Mouse (Mus musculus): Measurements from ENCODE around the gene Gal3st2b.
"Not testable (repeated sequence)": the region's sequence is repeated elsewhere in the genome, so short reads cannot be mapped to it uniquely, and the experiment has no call there.

- TF ChIP-seq GATA1 (IDR thresholded peaks at IDR 0.05; ENCODE audit: borderline replicate concordance, low read length); FLI1 (IDR thresholded peaks at IDR 0.05; ENCODE audit: low read length): not testable (repeated sequence)
Observed at GRCm38 (mm10) chr1:93966489-93966888, 48.4 kb downstream of the Gal3st2b start.
